Mouse (Mus musculus) forebrain, embryonic 16.5 days (tissue): ENCODE results near the gene Hacd2. TPM values are rescaled to one million over a fixed set of nuclear protein-coding genes. Genes with fewer than 3 reads are reported as not detected.
A peak's percentile ranks its signal among the peaks of the same experiment; 100 is the strongest.

ENCODE experiments used
- ATAC-seq: fragments of 200-750 bp; cut with Nextera tagmentation; 2 replicates; pipeline ENCODE4 v1.8.0; 2017; ENCODE audit warnings: mild to moderate bottlenecking, moderate library complexity
- H3K27ac ChIP-seq: fragments of 300-500 bp; sonication (generic); 2 replicates; pipeline ENCODE4 v1.5.1; 2014; ENCODE audit warnings: low read length, control low read depth
- H3K27me3 ChIP-seq: fragments of 300-500 bp; sonication (generic); replicated peaks from 2 replicates; pipeline ENCODE4 v1.6.1; 2014; ENCODE audit warnings: low read length; ENCODE audit not compliant: control insufficient read depth, insufficient read depth
- H3K36me3 ChIP-seq: fragments of 300-500 bp; sonication (generic); 2 replicates; pipeline ENCODE4 v1.6.1; 2014; ENCODE audit not compliant: control insufficient read depth, insufficient read depth
- H3K4me1 ChIP-seq: fragments of 300-500 bp; sonication (generic); replicated peaks from 2 replicates; pipeline ENCODE4 v1.6.1; 2014; ENCODE audit warnings: low read length; ENCODE audit not compliant: control insufficient read depth, insufficient read depth
- H3K4me2 ChIP-seq: fragments of 300-500 bp; sonication (generic); 2 replicates; pipeline ENCODE4 v1.6.1; 2014; ENCODE audit warnings: mild to moderate bottlenecking, low read length, control low read depth
- H3K4me3 ChIP-seq: fragments of 300-500 bp; sonication (generic); replicated peaks from 2 replicates; pipeline ENCODE4 v1.5.1; 2014; ENCODE audit warnings: mild to moderate bottlenecking, low read length, control low read depth
- H3K9ac ChIP-seq: fragments of 300-500 bp; sonication (generic); replicated peaks from 2 replicates; pipeline ENCODE4 v1.6.1; 2014; ENCODE audit warnings: low read depth, low read length, control low read depth
- H3K9me3 ChIP-seq: fragments of 300-500 bp; sonication (generic); 2 replicates; pipeline ENCODE4 v1.6.1; 2016; ENCODE audit warnings: low read length; ENCODE audit not compliant: control insufficient read depth
- WGBS: fragments of 180-500 bp; shearing (Covaris S2); extraction: QIAGEN DNeasy Blood & Tissue Kit; methylation state at CpG from one replicate; pipeline ENCODE4 v1.1.7; 2014; 5-methylcytosine and 5-hydroxymethylcytosine counted together
- polyA plus RNA-seq: library from polyadenylated mRNA; unstranded; fragments of >200 nt; fragmentation: Nextera tagmentation; extraction: Ambion mirVana; gene quantifications from 2 replicates; pipeline ENCODE4 v1.2.1, GENCODE M21; 2015

The Hacd2 gene
- polyA plus RNA-seq, 1 experiment from 2014 or later, result 39.8 TPM

DNA sequence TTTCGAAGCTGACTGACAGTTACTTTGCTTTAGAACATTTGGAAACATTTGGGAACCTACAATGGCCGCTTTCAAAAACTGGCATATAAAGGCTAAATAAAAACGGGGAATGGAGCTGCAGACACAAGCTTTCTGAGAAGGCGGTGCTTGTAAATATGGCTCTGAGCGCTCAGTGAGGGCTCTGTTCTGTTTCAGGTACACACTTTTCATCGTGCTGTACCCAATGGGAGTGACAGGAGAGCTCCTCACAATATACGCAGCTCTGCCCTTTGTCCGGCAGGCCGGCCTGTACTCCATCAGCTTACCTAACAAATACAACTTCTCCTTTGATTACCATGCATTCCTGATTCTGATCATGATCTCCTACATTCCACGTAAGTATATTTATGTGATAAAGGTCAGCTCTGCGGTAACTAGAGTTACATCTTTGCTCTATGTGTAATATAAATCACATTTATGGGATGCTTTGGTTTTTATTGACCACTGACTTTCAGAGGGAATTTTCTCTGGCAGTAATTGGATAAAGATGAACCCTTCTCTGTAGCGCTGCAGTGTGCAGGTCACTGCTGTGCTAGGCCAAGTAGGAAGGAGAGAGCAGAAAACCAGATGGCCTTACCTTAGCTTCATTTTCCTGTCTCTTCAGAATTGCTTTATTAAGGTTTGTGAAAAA, 79.7 kb downstream of the Hacd2 start:
- Histone ChIP-seq H3K4me1 (no peaks in the 10 kb centered on the region), H3K4me2 (no peak overlapping the region), H3K36me3 (peaks cover 2% of the 10 kb centered on the region; the same call in 1 of the 2 replicates), H3K27ac (no peak overlapping the region), H3K4me3 (no peak overlapping the region), H3K9me3 (no peaks in the 10 kb centered on the region), H3K9ac (no peak overlapping the region), H3K27me3 (no peaks in the 10 kb centered on the region)
- 81% methylated on average over 12 of the region's 12 CpGs for whole genome bisulfite sequencing
- ATAC-seq, result no peak

DNA sequence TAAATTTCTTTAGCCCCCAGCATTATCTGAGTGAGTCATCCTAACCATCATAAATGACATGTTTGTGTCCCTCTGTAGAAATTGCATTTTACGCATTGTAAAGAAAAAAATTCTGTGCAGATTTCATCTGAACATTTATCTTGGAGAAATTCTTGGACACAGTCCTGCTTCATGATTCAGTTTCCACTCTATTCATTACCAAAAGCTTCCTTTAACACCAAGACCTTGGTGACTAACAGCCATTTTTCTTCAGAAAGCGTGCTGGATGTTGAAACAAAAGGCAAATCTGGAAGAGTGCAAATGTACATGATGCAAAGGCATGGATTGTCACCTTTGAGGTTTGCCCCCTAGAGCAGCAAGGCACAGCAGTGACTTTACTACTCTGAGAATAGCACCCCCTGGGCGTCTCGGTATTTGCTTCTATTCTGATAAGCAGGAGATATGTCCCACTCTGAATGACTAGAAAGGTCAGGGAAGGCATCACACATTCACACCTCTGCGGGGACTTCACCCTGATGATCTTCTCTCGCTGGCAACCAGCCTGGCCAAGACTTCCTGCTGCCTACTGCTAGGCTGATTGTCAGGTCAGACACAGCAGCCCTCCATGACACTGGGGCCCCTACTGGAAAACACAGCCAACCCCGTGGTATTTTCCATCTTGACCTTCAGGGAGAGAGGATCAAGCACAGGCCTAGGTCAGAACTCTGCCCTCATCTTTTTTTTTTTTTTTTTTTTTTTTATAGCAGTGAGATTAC, 80.8 kb downstream of the Hacd2 start:
- H3K9ac ChIP-seq, result no peak overlapping the region
- no peaks in the 10 kb centered on the region for H3K4me1 ChIP-seq
- no peaks in the 10 kb centered on the region for H3K9me3 ChIP-seq
- 80% methylated on average over 7 of the region's 7 CpGs for WGBS
- no peak for ATAC-seq
- H3K27ac ChIP-seq, result no peak overlapping the region
- no peak overlapping the region for H3K4me2 ChIP-seq
- H3K4me3 ChIP-seq, result no peak overlapping the region
- H3K36me3 ChIP-seq, result peaks cover 4% of the 10 kb centered on the region; the same call in 1 of the 2 replicates
- no peaks in the 10 kb centered on the region for H3K27me3 ChIP-seq

DNA sequence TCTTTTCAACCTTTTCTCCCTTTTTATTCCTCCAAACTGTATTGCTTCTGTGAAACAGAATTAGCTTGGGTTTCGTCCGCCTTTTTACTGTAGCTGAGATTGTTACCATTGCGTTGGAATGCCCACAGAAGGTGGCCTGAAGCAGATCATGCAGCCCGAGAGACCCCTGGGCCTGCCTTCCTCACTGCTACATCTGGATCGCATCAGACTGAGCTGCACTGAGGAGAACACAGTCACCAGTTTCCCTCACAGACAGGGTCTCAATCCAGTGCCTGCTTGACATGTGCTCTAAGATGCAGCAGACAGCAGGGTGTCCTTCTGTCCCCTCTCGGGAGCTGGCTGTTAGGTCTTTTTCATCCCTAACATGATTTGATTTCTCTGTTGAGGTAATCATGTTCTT, 85.8 kb downstream of the Hacd2 start:
- Histone ChIP-seq H3K4me3 (no peak overlapping the region), H3K4me2 (no peak overlapping the region), H3K9me3 (no peaks in the 10 kb centered on the region), H3K27me3 (no peaks in the 10 kb centered on the region), H3K4me1 (peaks cover 10% of the 10 kb centered on the region), H3K27ac (no peak overlapping the region), H3K36me3 (0 out of 2 replicates have a peak, but pooled peaks cover 2% of the 10 kb centered on the region), H3K9ac (no peak overlapping the region)
- no peak for ATAC-seq
- 76% methylated on average over 6 of the region's 6 CpGs for WGBS

DNA sequence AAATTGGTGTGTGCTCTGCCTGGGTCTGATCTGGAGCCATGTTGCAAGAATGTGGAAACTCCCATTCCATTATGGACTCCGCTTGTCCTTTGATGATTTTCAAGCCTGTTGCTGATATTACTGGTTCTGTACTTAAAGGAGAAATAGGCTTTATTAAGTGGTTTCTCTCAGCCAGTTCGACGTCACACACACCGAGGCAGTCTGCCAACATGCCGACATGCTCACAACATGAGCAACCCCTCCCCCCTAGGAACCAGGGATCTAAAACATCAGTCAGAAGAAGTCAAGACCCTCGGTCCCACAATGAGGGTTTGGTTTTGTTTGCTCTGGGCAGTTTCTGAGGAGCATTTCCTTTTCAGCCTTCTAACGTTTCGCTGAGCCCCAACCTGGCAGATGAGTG, 86.9 kb downstream of the Hacd2 start:
- Histone ChIP-seq H3K36me3 (0 out of 2 replicates have a peak, but pooled peaks cover 2% of the 10 kb centered on the region), H3K4me3 (no peak overlapping the region), H3K27me3 (no peaks in the 10 kb centered on the region), H3K9ac (no peak overlapping the region), H3K4me1 (peaks cover 10% of the 10 kb centered on the region), H3K27ac (no peak overlapping the region), H3K9me3 (no peaks in the 10 kb centered on the region), H3K4me2 (no peak overlapping the region)
- WGBS, result 39% methylated on average over 8 of the region's 8 CpGs
- no peak for ATAC-seq

DNA sequence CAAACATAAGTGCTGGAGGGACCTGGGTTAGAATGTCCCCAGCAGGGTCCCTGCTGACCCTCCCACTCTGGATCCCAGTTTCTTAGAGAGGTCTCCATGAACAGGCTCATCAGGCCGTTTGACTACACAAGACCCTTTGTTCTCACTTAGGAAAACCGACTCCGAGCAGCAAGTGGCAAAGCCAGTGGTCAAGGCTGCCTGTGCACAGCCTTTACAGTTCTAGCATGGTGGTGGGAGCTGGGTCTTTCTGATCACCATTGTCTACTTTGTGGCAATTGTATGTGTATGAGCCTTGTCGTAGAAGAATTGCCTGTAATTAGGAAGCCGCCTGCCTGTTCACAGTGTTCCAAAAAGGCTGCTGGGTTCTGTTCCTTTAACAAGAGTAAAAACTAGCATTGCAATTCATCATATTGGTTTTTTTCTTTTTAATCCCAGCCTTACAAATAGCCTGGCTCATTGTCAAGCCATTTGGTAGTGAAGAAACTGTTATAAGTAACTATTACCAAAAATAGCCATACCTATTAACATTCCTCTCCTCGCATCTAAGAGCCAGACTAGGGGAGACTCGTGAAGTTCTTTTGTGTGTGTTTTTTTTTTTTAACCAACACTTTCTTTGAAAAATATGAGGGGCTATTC, 87.5 kb downstream of the Hacd2 start:
- no peak overlapping the region for H3K27ac ChIP-seq
- H3K27me3 ChIP-seq, result no peaks in the 10 kb centered on the region
- no peaks in the 10 kb centered on the region for H3K9me3 ChIP-seq
- 0 out of 2 replicates have a peak, but pooled peaks cover 2% of the 10 kb centered on the region for H3K36me3 ChIP-seq
- no peak overlapping the region for H3K4me3 ChIP-seq
- ATAC-seq, result no peak
- WGBS, result 16% methylated on average over 7 of the region's 7 CpGs
- no peak overlapping the region for H3K4me2 ChIP-seq
- peaks cover 10% of the 10 kb centered on the region for H3K4me1 ChIP-seq
- no peak overlapping the region for H3K9ac ChIP-seq

DNA sequence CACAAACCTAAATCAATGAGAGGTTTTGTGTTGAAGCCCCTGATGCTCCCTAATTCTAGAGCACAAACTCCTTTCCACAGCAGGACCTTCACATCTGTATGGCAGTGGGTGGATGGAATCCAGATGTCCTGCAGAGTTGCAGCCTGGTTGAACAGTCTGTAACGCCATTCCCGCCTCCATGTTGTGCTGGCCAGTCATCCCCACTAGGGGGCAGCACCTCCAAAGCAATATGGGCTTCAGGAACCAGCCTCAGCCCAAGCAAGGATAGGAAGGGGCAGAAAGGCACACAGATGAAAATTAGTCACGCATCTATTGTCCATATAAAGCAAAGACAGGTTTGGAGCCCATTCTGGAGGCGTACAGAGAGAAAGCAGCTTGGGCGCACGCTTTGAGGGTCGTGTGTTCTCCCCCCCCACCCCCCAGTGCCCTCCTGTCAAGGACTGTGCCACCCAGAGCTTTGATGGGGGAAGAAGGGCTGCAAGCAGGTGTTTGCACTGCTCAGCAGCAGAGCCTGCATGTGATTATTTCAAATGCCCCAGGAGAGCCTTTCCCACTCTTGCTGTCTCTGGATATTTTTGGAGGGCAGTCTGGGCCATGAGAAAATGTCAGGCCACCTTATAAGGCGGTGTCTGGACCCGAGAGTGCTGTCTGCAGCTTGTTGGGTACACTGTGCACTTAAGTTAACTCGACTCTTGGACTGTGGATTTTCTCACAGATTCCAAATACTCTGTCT, 88.3 kb downstream of the Hacd2 start:
- Histone ChIP-seq H3K9ac (peak overlapping the region; percentile 45), H3K36me3 (0 out of 2 replicates have a peak, but pooled peaks cover 2% of the 10 kb centered on the region), H3K9me3 (no peaks in the 10 kb centered on the region), H3K27me3 (no peaks in the 10 kb centered on the region), H3K4me1 (peaks cover 10% of the 10 kb centered on the region), H3K4me3 (no peak overlapping the region), H3K4me2 (peak overlapping the region; percentile 40), H3K27ac (no peak overlapping the region)
- ATAC-seq, result peak; percentile 92
- 30% methylated on average over 10 of the region's 10 CpGs for WGBS

DNA sequence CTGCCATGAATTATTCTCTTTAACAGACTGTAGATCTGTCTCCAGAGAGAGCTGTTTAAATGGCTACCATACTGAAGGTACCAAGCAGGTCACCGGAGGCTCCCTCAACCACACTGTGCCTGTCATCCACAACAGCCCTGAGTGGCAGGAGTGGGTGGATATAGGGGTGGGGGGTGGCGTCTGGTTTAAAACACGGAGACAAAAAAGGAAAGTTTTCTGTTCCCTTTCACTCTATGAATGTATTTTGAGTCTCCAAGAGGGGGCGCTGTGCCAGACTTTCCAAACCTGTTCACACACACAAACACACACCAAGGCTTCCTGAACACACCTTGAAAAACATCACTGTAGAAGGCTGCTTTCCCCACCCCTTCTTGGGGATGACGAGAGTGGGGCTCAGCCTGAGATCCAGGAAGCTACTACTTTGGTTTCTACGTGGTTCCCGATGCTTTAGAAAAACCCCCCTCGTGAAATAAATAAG, 89.0 kb downstream of the Hacd2 start:
- Histone ChIP-seq H3K27me3 (no peaks in the 10 kb centered on the region), H3K9ac (no peak overlapping the region), H3K4me2 (no peak overlapping the region), H3K9me3 (no peaks in the 10 kb centered on the region), H3K4me3 (no peak overlapping the region), H3K36me3 (0 out of 2 replicates have a peak, but pooled peaks cover 2% of the 10 kb centered on the region), H3K4me1 (peaks cover 10% of the 10 kb centered on the region), H3K27ac (no peak overlapping the region)
- WGBS, result 59% methylated on average over 8 of the region's 8 CpGs
- ATAC-seq, result peak; percentile 27; the same call in 1 of the 2 replicates

DNA sequence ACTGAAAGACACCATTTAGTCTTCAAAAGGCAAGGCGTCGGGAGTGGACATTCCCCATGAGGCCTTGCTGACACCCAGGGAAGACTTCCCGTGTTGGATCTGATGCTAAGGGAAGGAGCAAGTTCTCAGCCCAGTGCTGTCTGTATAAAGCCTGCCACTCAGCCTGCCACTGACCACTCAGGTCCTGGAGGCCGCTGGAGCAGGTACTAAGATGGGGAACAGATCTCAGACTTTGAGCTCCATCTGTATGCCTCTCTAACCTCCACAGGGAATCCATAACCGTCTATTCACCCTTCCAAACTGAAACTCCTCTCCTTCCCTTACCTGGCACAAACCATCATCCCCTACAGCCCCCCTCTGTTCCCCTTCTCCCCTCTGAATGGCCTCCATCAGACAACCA, 91.3 kb downstream of the Hacd2 start:
- Histone ChIP-seq H3K4me2 (no peak overlapping the region), H3K4me1 (peaks cover 10% of the 10 kb centered on the region), H3K27me3 (no peaks in the 10 kb centered on the region), H3K4me3 (no peak overlapping the region), H3K27ac (no peak overlapping the region), H3K9ac (no peak overlapping the region), H3K36me3 (no peaks in the 10 kb centered on the region), H3K9me3 (no peaks in the 10 kb centered on the region)
- ATAC-seq, result no peak
- WGBS, result 89% methylated on average over 5 of the region's 5 CpGs
